Mouse (Mus musculus) ES-Bruce4 (cell line): ENCODE results near the gene Cip2a. TPM values are rescaled to one million over a fixed set of nuclear protein-coding genes. Genes with fewer than 3 reads are reported as not detected.

Experiments used
- H3K27ac ChIP-seq: 2 replicates; pipeline ENCODE4 v1.5.1; 2012; ENCODE audit warnings: low read length, inconsistent platforms; ENCODE audit not compliant: insufficient read depth
- H3K27me3 ChIP-seq: 2 replicates; pipeline ENCODE4 v1.6.1; 2012; ENCODE audit warnings: mild to moderate bottlenecking, low read length, inconsistent platforms; ENCODE audit not compliant: control insufficient read depth, poor library complexity, insufficient read depth, severe bottlenecking
- H3K36me3 ChIP-seq: 2 replicates; pipeline ENCODE4 v1.6.1; 2012; ENCODE audit warnings: inconsistent platforms, mild to moderate bottlenecking, low read length, moderate library complexity; ENCODE audit not compliant: control insufficient read depth, poor library complexity, insufficient read depth, severe bottlenecking
- H3K4me1 ChIP-seq: one replicate; pipeline ENCODE4 v1.8.1; 2011; ENCODE audit warnings: low read length; ENCODE audit not compliant: control insufficient read depth, insufficient read depth
- H3K4me3 ChIP-seq: 2 replicates; pipeline ENCODE4 v1.5.1; 2011; ENCODE audit warnings: low read depth, mild to moderate bottlenecking, low read length
- H3K9ac ChIP-seq: 2 replicates; pipeline ENCODE4 v1.6.1; 2012; ENCODE audit warnings: low read depth, mild to moderate bottlenecking, inconsistent platforms; ENCODE audit not compliant: poor library complexity, severe bottlenecking
- H3K9me3 ChIP-seq: replicated peaks from 2 replicates; pipeline ENCODE4 v1.6.1; 2012; ENCODE audit warnings: mild to moderate bottlenecking, low read length, inconsistent platforms; ENCODE audit not compliant: control insufficient read depth, poor library complexity, insufficient read depth, severe bottlenecking
- CTCF ChIP-seq: IDR thresholded peaks from one replicate; pipeline ENCODE4 v1.8.1; 2011; ENCODE audit warnings: low read depth, low read length
- EP300 ChIP-seq: IDR thresholded peaks from 2 replicates; pipeline ENCODE4 v1.6.1; 2011; ENCODE audit warnings: low read depth, low read length; ENCODE audit not compliant: insufficient read depth
- POLR2A ChIP-seq: IDR thresholded peaks from one replicate; pipeline ENCODE4 v1.8.1; 2011; ENCODE audit warnings: low read length; ENCODE audit not compliant: insufficient read depth
- polyA plus RNA-seq: library from polyadenylated mRNA; stranded (reverse); fragments of >200 nt; gene quantifications from 2 replicates; pipeline ENCODE4 v1.2.4, GENCODE M21; 2011; ENCODE audit warnings: low read depth; ENCODE audit not compliant: missing spikeins, insufficient read depth, insufficient read length

Gene Cip2a
- 119 and 120 TPM in 2 replicates for polyA plus RNA-seq

DNA sequence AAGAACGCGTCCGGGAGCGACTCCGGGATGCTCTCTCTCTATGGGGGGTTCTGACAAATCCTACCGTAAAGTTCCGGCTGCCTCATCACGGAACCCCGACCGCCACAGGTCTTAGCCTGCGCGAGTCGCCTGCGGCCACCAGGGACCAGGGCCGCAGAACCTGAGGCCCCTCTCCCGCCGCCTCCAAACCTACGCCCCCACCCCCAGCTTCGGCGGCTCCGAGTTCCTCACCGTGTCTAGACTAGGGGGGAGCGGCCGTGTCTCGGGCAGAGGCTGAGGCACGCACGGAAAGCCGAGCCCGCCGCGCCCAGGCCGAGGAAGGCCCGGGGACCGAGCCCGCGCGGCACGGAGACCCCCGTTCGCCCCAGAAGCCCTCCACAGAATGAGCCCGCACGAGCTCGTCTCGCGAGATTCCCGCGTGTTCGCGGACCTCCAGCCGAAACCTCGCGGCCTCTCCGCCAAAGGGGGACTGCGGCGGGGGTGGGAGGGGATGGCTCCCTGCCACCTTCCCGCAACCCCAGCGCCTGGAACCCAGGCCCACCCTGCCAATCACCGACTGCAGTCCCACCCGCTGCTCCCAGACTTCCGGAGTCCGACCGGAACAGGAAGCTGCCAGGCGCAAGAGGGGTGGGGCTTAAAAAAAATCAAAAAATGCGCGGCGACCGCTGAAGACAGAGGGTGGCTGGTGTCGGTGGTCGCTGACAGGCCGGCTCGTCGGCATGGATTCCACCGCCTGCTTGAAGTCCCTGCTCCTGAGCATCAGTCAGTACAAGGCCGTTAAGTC lies at the start of gene Cip2a, which contains the start of gene Dzip3:
Cip2a (plus strand) TSS at position 627 of the 784 bp plus-strand sequence.
Dzip3 (minus strand) TSS at position 607 of the 784 bp plus-strand sequence.
- Histone ChIP-seq H3K36me3 (peaks cover 3% of the 10 kb centered on the region), H3K9ac (peak within 1 kb of the TSS; percentile 99), H3K9me3 (no peaks in the 10 kb centered on the region), H3K27ac (peak within 1 kb of the TSS; percentile 77), H3K27me3 (no peaks in the 10 kb centered on the region), H3K4me3 (peak within 1 kb of the TSS; percentile 98), H3K4me1 (no peaks in the 10 kb centered on the region)
- TF ChIP-seq POLR2A (peak; percentile 54), EP300 (no peak), CTCF (no peak)

DNA sequence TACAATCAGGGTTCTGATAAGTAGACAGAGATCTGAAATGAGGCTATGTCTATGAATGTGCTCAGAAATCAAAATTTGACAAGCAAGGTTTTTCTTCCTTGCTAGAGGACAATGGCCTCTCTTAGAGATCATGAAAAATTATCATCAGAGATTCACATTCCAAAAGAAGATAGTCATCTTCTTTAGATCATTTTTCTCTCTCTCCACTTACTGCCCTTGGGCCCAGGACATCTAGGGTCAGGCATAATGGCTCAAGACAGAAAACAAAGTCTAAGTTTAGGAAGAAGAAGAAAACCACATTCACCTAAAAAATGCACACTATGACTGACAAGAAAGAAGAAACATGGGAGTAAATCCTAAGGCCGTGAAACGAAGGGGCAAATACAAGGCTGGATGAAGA lies 21.0 kb upstream of the Cip2a start:
- no peak for TF ChIP-seq EP300
- TF ChIP-seq CTCF: no peak
- TF ChIP-seq POLR2A: no peak
- H3K4me3 ChIP-seq: no peak overlapping the region
- no peaks in the 10 kb centered on the region for H3K27me3 ChIP-seq
- H3K27ac ChIP-seq: no peak overlapping the region
- no peaks in the 10 kb centered on the region for H3K4me1 ChIP-seq
- no peaks in the 10 kb centered on the region for H3K9me3 ChIP-seq
- no peak overlapping the region for H3K9ac ChIP-seq
- no peaks in the 10 kb centered on the region; the same call in 1 of the 2 replicates for H3K36me3 ChIP-seq

DNA sequence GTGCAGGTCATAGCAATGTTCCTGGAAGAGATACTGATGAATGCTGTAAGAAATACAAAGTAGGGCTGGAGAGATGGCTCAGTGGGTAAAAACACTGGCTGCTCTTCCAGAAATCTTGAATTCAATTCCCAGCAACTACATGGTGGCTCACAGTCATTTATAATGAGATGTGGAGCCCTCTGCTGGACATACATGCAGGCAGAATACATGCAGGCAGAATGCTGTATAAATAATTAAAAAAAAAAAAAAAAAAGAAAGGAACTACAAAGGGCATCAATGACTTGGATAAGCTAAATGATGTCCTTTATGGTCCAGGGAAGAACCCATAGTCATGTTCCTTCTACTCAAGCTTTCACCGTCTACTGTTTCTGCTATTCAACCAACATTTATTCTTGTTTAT lies 20.4 kb upstream of the Cip2a start:
- Histone ChIP-seq H3K9ac (no peak overlapping the region), H3K9me3 (no peaks in the 10 kb centered on the region), H3K27me3 (no peaks in the 10 kb centered on the region), H3K36me3 (no peaks in the 10 kb centered on the region; the same call in 1 of the 2 replicates), H3K4me1 (no peaks in the 10 kb centered on the region), H3K27ac (no peak overlapping the region), H3K4me3 (no peak overlapping the region)
- TF ChIP-seq CTCF (no peak), EP300 (no peak), POLR2A (no peak)

DNA sequence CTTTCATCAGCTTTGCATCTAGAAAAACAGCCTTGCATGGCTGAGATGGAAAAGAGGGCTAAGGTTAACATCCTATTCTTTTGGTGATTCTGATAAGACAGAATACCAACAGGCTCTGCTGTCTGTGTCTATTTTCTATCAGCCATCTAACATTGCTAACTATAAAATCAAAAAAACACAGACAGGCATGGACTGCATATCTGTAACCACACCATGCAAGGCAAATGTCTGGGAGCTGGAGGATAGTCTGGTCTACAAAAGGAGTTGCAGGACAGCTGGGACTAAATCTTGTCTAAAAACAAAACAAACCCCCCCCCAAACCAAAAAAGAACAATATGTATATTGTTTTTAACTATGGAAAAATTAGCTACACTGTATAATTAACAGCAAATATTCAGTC lies 14.0 kb upstream of the Cip2a start:
- TF ChIP-seq EP300 (no peak), CTCF (no peak), POLR2A (no peak)
- H3K27me3 ChIP-seq: no peaks in the 10 kb centered on the region
- H3K4me1 ChIP-seq: no peaks in the 10 kb centered on the region
- no peaks in the 10 kb centered on the region for H3K36me3 ChIP-seq
- no peak overlapping the region for H3K27ac ChIP-seq
- H3K4me3 ChIP-seq: no peak overlapping the region
- no peak overlapping the region for H3K9ac ChIP-seq
- no peaks in the 10 kb centered on the region for H3K9me3 ChIP-seq

DNA sequence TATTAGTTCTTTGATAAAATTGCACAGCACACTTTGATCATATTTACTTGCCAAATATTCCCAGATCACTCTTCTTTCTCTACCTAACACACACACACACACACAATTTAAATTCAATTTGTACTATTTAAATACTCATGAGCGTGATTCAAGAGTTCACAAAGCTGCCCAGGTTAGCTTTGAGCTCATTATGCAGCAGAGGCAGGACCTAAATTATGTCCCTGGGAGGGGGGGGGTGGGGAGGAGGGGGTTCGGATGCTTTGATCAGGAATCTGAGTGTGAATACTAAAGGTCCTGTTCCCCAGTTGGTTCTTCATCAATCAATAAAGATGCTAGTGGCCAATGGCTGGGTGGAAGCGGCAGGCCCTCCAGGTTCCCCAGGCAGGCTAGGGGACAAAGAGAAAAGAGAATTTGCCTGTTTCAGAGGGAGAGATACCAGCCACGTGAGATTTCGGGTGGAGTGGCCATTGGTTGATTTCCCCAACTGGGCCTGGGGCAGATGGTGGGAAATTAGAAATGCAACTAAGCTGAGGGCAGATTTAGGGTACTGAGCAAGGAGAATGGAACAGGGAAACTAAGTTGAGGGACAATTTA lies 8.9 kb upstream of the Cip2a start:
- Histone ChIP-seq H3K9ac (no peak overlapping the region), H3K9me3 (no peaks in the 10 kb centered on the region), H3K4me1 (no peaks in the 10 kb centered on the region), H3K4me3 (no peak overlapping the region), H3K27ac (no peak overlapping the region), H3K36me3 (no peaks in the 10 kb centered on the region; the same call in 1 of the 2 replicates), H3K27me3 (no peaks in the 10 kb centered on the region)
- TF ChIP-seq POLR2A: no peak
- no peak for TF ChIP-seq CTCF
- no peak for TF ChIP-seq EP300

DNA sequence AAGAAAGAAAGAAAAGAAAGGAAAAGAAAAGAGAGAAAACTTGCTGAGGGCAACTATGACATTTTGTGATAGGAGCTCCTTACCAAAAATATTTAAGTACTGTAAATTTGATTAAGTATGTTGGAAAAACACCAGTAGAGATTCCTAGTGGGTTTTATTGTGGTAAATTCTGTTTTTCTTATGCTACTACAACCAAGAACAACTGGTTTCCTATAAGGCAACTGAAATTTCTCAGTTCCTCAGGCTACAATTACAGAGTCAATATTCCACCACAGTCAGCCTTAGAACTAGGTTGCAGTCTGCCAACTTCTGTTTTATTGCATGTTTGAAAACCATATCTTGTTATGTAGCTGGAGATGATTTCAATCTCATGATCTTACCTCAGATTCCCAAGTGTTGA lies 4.3 kb upstream of the Cip2a start:
- H3K9ac ChIP-seq: no peak overlapping the region
- no peaks in the 10 kb centered on the region for H3K4me1 ChIP-seq
- H3K27ac ChIP-seq: no peak overlapping the region
- no peaks in the 10 kb centered on the region; the same call in 1 of the 2 replicates for H3K36me3 ChIP-seq
- TF ChIP-seq CTCF (no peak), EP300 (no peak), POLR2A (no peak)
- H3K4me3 ChIP-seq: no peak overlapping the region
- no peaks in the 10 kb centered on the region for H3K27me3 ChIP-seq
- H3K9me3 ChIP-seq: no peaks in the 10 kb centered on the region
